Mouse (Mus musculus): ENCODE data around the gene Dst. TPM values are rescaled to one million over a fixed set of nuclear protein-coding genes. Genes with fewer than 3 reads are reported as not detected.
"Not testable (repeated sequence)": the region's sequence is repeated elsewhere in the genome, so short reads cannot be mapped to it uniquely, and the experiment has no call there.

Dst gene
- polyA plus RNA-seq, 1 experiment from 2014 or later: 24.4 TPM

DNA sequence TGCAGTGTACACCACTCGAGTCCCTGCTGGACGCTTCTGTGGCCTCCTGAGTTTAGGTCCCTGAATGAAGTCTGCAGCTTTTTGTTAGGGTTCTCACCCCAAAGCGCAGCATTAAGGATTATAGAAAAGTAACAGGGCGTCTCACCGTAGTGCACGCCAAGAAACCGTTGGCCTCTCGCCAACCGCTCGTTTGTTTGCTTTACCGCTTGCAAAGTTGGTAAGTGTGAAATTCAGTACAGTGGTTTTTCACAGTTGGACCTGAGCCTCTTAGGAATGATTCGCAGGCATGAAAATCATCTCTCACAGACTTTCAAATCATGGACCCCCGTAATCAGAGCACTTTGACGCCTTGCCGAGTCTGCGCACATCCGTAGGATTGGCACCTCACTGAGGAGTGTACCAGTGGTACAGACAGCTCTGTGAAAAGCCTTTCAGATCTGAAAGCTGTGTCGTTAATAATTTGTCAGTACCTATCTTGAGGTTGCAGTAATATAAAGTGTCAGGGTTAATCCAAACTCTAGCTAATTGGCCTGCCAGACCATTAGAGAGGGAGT is 390.7 kb downstream of the Dst start:
- WGBS: 57% methylated on average over 18 of the region's 18 CpGs
- Histone ChIP-seq H3K36me3 (peaks cover 34% of the 10 kb centered on the region), H3K9ac (no peak overlapping the region), H3K4me2 (no peak overlapping the region; the same call in 1 of the 2 replicates), H3K4me1 (peaks cover 9% of the 10 kb centered on the region; the same call in 1 of the 2 replicates), H3K27ac (peak overlapping the region; percentile 40; the same call in 1 of the 2 replicates), H3K27me3 (no peaks in the 10 kb centered on the region), H3K4me3 (no peak overlapping the region), H3K9me3 (no peaks in the 10 kb centered on the region)
- no peak for ATAC-seq (ENCODE audit: insufficient number of reproducible peaks, low FRiP score, low TSS enrichment, low read depth)

DNA sequence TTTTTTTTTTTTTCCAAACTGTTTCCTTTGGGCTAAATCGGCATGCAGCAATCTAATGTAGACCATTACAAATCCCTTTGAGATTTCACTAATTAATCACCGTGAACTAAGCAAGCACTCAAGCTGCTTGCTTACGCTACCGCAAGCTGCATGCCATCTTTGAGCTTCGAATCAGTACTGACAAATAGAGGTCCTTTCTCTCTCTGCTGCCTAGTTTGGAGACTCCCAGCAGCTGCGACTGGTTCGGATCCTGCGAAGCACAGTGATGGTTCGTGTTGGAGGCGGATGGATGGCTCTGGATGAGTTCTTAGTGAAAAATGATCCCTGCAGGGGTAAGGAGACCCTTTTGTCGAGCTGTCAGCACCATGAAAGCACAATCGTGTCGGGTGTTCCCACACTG is 391.5 kb downstream of the Dst start:
- H3K4me3 ChIP-seq: no peak overlapping the region
- H3K9me3 ChIP-seq: no peaks in the 10 kb centered on the region
- H3K9ac ChIP-seq: no peak overlapping the region
- H3K27me3 ChIP-seq: no peaks in the 10 kb centered on the region
- no peak overlapping the region; the same call in 1 of the 2 replicates for H3K27ac ChIP-seq
- ATAC-seq (ENCODE audit: insufficient number of reproducible peaks, low FRiP score, low TSS enrichment, low read depth): no peak
- peaks cover 27% of the 10 kb centered on the region for H3K36me3 ChIP-seq
- peaks cover 9% of the 10 kb centered on the region; the same call in 1 of the 2 replicates for H3K4me1 ChIP-seq
- whole genome bisulfite sequencing: 77% methylated on average over 13 of the region's 13 CpGs
- H3K4me2 ChIP-seq: no peak overlapping the region

DNA sequence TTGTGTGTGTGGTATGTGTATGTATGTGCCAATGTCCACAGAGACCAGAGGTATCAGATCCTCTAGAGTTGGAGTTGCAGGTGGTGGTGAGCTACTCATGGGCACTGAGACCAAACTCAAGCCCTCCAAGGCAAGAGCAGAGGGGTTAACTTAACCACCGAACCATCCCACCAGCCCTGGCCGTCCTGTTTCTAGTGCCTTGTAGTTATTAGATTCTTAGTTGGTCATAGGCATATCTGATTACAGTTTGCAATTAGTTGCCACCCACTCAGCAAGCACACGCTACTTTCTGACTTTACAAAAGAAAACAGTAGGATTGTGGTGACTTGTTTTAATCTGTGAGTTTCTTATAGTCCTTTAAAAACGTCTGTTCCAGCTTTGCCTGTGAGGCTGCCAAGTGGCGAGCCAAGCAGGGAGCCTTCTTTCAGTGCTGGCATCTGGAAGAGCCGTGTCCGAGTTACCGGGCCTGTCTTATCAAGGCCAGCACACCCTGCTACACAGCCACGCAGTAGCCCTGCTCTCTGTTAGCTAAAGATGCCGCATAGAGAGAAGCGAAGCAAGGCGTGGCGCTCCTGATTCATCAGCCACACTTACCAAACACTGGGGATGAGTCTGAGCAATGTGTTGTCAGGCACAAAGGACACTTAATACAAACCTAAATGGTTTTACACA is 392.4 kb downstream of the Dst start:
- Histone ChIP-seq H3K9me3 (no peaks in the 10 kb centered on the region), H3K9ac (no peak overlapping the region), H3K27me3 (no peaks in the 10 kb centered on the region), H3K36me3 (peaks cover 17% of the 10 kb centered on the region), H3K4me2 (no peak overlapping the region), H3K4me3 (no peak overlapping the region), H3K27ac (no peak overlapping the region), H3K4me1 (peaks cover 9% of the 10 kb centered on the region; the same call in 1 of the 2 replicates)
- WGBS: 77% methylated on average over 13 of the region's 13 CpGs
- ATAC-seq (ENCODE audit: insufficient number of reproducible peaks, low FRiP score, low TSS enrichment, low read depth): no peak

DNA sequence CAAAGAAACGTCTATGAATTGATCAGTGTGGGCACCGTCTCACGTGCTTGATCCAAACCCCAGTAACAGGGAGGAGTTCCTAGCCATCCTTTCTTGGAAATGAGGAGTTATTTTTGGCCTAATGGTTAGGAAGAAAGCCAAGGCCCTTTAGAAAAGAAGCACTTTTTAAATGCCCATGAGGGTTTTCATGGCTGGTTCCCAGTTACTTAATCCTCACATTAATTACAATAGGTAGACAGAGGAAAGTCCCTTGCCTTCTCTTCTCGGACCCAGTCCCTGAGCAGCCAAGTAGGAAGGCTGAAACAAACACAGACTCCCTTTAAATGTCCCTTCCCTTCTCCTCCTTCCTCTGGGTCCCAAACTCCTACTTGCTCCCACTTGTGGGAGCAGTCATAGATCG is 396.2 kb downstream of the Dst start:
- H3K36me3 ChIP-seq: peaks cover 23% of the 10 kb centered on the region
- H3K4me1 ChIP-seq: peaks cover 2% of the 10 kb centered on the region; the same call in 1 of the 2 replicates

DNA sequence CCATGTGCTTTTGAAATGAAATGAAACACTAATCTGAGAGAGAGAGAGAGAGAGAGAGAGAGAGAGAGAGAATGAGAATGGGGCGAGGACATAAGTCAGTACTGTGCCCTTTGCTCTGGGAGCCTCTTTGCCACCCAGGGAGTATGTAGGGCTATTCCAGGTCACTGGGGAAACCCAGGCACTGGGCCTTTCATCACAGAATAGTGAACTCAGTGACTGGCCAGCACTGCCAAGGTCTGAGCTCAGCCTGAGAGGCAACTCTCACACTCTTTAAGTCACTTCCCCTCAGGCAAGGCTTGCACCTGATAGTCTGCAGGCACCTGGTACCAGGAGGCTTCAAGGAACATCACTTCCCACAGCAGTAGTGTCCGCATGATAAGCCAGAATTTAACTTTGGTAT is 398.7 kb downstream of the Dst start:
- WGBS: 92% methylated on average over 2 of the region's 2 CpGs

More for the DNA sequence above, 396.2 kb downstream of the Dst start:
- Histone ChIP-seq H3K9me3 (no peaks in the 10 kb centered on the region), H3K4me3 (no peak overlapping the region), H3K27ac (peak overlapping the region; percentile 17; the same call in 1 of the 2 replicates), H3K4me2 (no peak overlapping the region), H3K9ac (no peak overlapping the region), H3K27me3 (no peaks in the 10 kb centered on the region)
- 63% methylated on average over 5 of the region's 5 CpGs for WGBS
- no peak for ATAC-seq (ENCODE audit: insufficient number of reproducible peaks, low FRiP score, low TSS enrichment, low read depth)

DNA sequence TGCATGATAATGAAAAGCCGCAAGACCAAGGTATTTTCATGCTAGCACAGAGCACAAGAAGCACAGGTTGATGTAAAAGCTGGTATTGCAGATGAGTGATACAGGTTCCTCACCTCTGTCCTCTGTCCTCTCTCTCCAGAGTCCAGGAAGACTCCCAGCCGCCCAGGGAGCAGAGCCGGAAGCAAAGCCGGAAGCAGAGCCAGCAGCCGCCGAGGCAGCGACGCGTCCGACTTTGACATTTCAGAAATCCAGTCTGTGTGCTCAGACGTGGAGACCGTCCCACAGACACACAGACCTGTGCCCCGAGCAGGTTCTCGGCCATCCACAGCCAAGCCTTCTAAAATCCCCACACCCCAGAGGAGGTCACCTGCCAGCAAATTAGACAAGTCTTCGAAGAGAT is 399.2 kb downstream of the Dst start:
- H3K9me3 ChIP-seq: no peaks in the 10 kb centered on the region
- no peak overlapping the region for H3K9ac ChIP-seq
- peaks cover 19% of the 10 kb centered on the region for H3K36me3 ChIP-seq
- WGBS: 94% methylated on average over 15 of the region's 15 CpGs
- H3K4me3 ChIP-seq: no peak overlapping the region
- H3K27me3 ChIP-seq: no peaks in the 10 kb centered on the region
- no peak for ATAC-seq (ENCODE audit: insufficient number of reproducible peaks, low FRiP score, low TSS enrichment, low read depth)
- H3K4me1 ChIP-seq: no peaks in the 10 kb centered on the region
- no peak overlapping the region for H3K4me2 ChIP-seq
- H3K27ac ChIP-seq: no peak overlapping the region

More for the DNA sequence above, 398.7 kb downstream of the Dst start:
- Histone ChIP-seq H3K27me3 (no peaks in the 10 kb centered on the region), H3K4me2 (no peak overlapping the region), H3K4me3 (no peak overlapping the region), H3K27ac (no peak overlapping the region), H3K9ac (no peak overlapping the region), H3K4me1 (no peaks in the 10 kb centered on the region), H3K9me3 (no peaks in the 10 kb centered on the region), H3K36me3 (peaks cover 20% of the 10 kb centered on the region)
- no peak for ATAC-seq (ENCODE audit: insufficient number of reproducible peaks, low FRiP score, low TSS enrichment, low read depth)

DNA sequence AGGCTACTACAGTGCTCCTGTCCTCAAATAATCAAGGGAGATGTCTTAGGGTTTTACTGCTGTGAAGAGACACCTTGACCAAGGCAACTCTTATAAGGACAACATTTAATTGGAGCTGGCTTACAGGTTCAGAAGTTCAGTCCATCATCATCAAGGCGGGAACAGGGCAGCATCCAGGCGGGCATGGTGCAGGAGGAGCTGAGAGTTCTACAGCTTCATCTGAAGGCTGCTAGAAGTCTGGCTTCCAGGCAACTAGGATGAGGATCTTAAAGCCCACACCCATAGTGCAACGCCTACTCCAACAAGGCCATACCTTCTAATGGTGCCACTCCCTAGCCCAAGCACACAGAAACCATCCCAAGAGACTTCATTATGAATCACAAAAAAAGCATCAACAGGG is 400.8 kb downstream of the Dst start:
- H3K4me3 ChIP-seq; H3K27ac ChIP-seq; H3K27me3 ChIP-seq; H3K4me1 ChIP-seq; ATAC-seq (ENCODE audit: insufficient number of reproducible peaks, low FRiP score, low TSS enrichment, low read depth); H3K9me3 ChIP-seq; H3K4me2 ChIP-seq; H3K9ac ChIP-seq: not testable (repeated sequence)
- peaks cover 14% of the 10 kb centered on the region for H3K36me3 ChIP-seq
- 87% methylated on average over 3 of the region's 3 CpGs for WGBS

DNA sequence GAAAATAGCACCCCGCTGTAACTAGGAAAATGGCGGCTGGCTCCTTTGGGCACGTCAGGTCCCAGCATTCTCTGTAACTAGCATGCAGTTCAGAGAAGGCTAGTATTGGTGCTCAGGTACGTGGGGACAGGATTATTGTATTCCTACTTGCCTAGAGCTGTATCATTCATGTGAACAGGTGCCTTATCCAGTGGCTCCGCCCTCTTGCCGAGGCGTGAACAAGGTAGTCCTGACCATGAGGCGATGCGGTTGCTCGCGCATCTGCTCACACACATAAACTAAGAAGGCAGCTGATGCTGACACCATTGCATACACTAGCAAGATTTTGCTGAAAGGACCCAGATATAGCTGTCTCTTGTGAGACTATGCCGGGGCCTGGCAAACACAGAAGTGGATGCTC is 401.4 kb downstream of the Dst start:
- no peak overlapping the region for H3K27ac ChIP-seq
- no peak overlapping the region for H3K4me3 ChIP-seq
- H3K9ac ChIP-seq: no peak overlapping the region
- H3K36me3 ChIP-seq: peaks cover 14% of the 10 kb centered on the region
- H3K4me2 ChIP-seq: no peak overlapping the region
- no peaks in the 10 kb centered on the region for H3K4me1 ChIP-seq
- ATAC-seq (ENCODE audit: insufficient number of reproducible peaks, low FRiP score, low TSS enrichment, low read depth): no peak
- H3K27me3 ChIP-seq: no peaks in the 10 kb centered on the region
- no peaks in the 10 kb centered on the region for H3K9me3 ChIP-seq
- 95% methylated on average over 12 of the region's 12 CpGs for WGBS

DNA sequence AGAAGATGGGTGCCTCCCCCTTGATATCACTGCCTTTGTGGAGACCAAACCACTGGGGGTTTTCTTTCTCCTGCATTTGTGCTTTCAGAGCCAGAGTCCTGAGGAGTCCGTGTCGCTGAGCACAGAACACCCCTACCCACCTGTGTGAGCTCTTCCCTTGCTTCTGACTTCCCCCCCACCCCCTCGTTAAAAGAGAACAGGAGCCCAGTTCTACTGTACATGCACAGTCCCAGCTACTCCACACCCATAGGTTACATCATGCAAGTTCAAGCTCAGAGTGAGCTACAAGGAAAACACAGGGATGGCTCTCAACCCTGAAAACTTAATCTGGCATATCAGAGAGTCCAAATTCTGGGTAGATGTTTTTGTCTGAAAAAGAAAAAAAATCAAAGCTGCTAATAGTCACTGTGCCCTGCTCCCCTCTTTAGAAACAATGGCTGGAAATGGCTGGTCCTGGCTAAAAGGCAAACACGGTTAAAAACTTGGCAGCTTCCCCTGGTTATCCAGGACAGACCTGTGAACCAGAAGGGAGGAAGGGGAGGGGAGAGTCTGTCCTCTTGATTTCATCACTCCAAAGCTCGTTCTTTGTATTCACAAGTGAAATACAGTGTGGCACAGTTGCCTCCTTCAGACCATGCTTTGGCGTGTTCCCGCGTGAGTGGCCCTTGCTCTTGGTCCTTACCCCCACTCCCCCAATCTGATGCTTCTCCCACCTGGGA is 402.7 kb downstream of the Dst start:
- H3K27ac ChIP-seq: no peak overlapping the region
- no peak overlapping the region for H3K4me2 ChIP-seq
- H3K4me3 ChIP-seq: no peak overlapping the region
- WGBS: 74% methylated on average over 8 of the region's 8 CpGs
- H3K36me3 ChIP-seq: peaks cover 14% of the 10 kb centered on the region
- no peak for ATAC-seq (ENCODE audit: insufficient number of reproducible peaks, low FRiP score, low TSS enrichment, low read depth)
- no peaks in the 10 kb centered on the region for H3K9me3 ChIP-seq
- no peaks in the 10 kb centered on the region for H3K4me1 ChIP-seq
- no peak overlapping the region for H3K9ac ChIP-seq
- H3K27me3 ChIP-seq: no peaks in the 10 kb centered on the region

DNA sequence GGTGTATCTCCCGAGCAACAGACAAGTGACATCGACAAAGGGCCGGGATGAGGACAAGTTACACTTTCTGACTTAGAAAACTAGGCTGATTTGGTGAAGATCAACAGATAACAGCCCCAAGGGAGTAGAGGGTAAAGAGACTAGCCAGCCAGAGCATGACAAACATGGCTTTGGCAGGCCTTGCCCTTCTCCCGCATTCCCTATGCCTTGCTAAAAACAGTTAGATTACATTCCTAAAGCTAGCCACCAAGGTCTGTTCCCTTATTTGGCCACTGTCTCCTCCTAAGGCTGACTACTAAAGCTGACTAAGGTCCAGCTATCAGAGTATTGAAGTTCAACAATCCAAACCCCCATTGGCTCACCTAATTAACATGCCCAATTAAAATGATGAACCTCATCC is 404.8 kb downstream of the Dst start:
- Histone ChIP-seq H3K9ac (no peak overlapping the region), H3K27me3 (no peaks in the 10 kb centered on the region), H3K4me3 (no peak overlapping the region), H3K27ac (0 out of 2 replicates have a peak overlapping the region, but pooled peaks have one; percentile 40), H3K4me1 (no peaks in the 10 kb centered on the region), H3K9me3 (no peaks in the 10 kb centered on the region), H3K4me2 (no peak overlapping the region), H3K36me3 (peaks cover 6% of the 10 kb centered on the region; the same call in 1 of the 2 replicates)
- ATAC-seq (ENCODE audit: insufficient number of reproducible peaks, low FRiP score, low TSS enrichment, low read depth): no peak
- 89% methylated on average over 4 of the region's 4 CpGs for WGBS

DNA sequence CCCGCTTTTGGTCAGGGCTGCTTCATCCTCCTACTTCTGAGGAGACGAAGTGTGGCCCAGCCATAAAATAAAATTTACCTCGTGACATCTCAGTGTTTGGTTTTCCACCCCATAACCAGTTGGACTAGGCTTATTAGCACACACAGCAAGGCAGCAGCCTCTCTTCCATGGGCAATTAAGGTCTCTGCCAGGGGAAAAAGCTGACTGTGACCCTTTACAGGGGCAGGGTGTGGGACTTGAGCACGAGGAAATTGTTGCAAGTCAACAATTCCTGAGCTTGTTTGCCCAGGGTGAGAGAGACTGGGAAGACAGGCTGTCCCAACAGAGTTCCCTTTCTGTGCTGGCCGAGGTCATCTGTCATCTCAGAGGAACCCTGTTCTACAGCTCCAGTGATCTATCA is 407.4 kb downstream of the Dst start:
- H3K36me3 ChIP-seq: no peaks in the 10 kb centered on the region
- no peaks in the 10 kb centered on the region for H3K27me3 ChIP-seq
- H3K27ac ChIP-seq: no peak overlapping the region
- no peak overlapping the region for H3K4me3 ChIP-seq
- H3K9ac ChIP-seq: no peak overlapping the region
- no peak overlapping the region for H3K4me2 ChIP-seq
- WGBS: 38% methylated on average over 5 of the region's 5 CpGs
- no peak for ATAC-seq (ENCODE audit: insufficient number of reproducible peaks, low FRiP score, low TSS enrichment, low read depth)
- no peaks in the 10 kb centered on the region for H3K4me1 ChIP-seq
- H3K9me3 ChIP-seq: no peaks in the 10 kb centered on the region

DNA sequence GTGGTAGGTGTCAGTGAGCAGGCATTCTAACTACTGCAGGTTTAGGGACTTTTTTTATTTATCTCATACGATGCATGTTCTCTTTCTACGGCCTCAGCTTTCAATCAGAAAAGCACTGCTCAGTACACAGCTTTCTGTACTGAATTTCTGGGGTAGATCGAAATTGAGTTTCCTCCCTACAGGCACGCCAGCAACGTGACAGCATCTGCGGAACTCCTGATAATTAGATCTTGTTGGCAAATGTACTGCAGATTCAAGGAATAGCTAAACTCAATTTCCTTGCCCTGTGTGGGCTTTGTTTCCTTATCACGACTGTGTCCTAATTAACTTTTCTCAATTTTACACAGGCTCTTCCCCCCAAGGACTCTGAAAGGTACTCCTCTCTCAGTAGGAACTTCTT is 416.2 kb downstream of the Dst start:
- no peak for ATAC-seq (ENCODE audit: insufficient number of reproducible peaks, low FRiP score, low TSS enrichment, low read depth)
- no peak overlapping the region for H3K4me3 ChIP-seq
- 80% methylated on average over 7 of the region's 7 CpGs for WGBS
- no peaks in the 10 kb centered on the region for H3K9me3 ChIP-seq
- peaks cover 17% of the 10 kb centered on the region for H3K4me1 ChIP-seq
- no peaks in the 10 kb centered on the region for H3K27me3 ChIP-seq
- H3K4me2 ChIP-seq: no peak overlapping the region
- H3K36me3 ChIP-seq: no peaks in the 10 kb centered on the region
- no peak overlapping the region for H3K27ac ChIP-seq
- no peak overlapping the region for H3K9ac ChIP-seq
